Mouse (Mus musculus) limb, embryonic 14.5 days (tissue): ENCODE measurements around the gene Slc39a5. TPM values are rescaled to one million over a fixed set of nuclear protein-coding genes. Genes with fewer than 3 reads are reported as not detected.

Experiments used
- ATAC-seq: fragments of 200-750 bp; cut with Nextera tagmentation; 2 replicates; pipeline ENCODE4 v1.8.0; 2017; ENCODE audit warnings: low read depth, moderate number of reproducible peaks, moderate TSS enrichment; ENCODE audit not compliant: low FRiP score
- DNase-seq: peaks from one replicate; pipeline ENCODE4 v3.0.0-alpha.2; 2015; ENCODE audit warnings: low spot score
- H3K27ac ChIP-seq: fragments of 300-500 bp; sonication (generic); replicated peaks from 2 replicates; pipeline ENCODE4 v1.5.1; 2014; ENCODE audit warnings: low read depth, mild to moderate bottlenecking, low read length, moderate library complexity, mixed read lengths
- H3K27me3 ChIP-seq: fragments of 300-500 bp; sonication (generic); 2 replicates; pipeline ENCODE4 v1.6.1; 2014; ENCODE audit warnings: low read length, mixed read lengths; ENCODE audit not compliant: control insufficient read depth, insufficient read depth
- H3K36me3 ChIP-seq: fragments of 300-500 bp; sonication (generic); 2 replicates; pipeline ENCODE4 v1.6.1; 2014; ENCODE audit warnings: mild to moderate bottlenecking, low read length, moderate library complexity, mixed read lengths; ENCODE audit not compliant: control insufficient read depth, insufficient read depth
- H3K4me1 ChIP-seq: fragments of 300-500 bp; sonication (generic); 2 replicates; pipeline ENCODE4 v1.6.1; 2014; ENCODE audit warnings: antibody characterized with exemption, low read length, mixed read lengths; ENCODE audit not compliant: control insufficient read depth, insufficient read depth
- H3K4me2 ChIP-seq: fragments of 300-500 bp; sonication (generic); replicated peaks from 2 replicates; pipeline ENCODE4 v1.6.1; 2014; ENCODE audit warnings: low read depth, mild to moderate bottlenecking, low read length, moderate library complexity; ENCODE audit not compliant: severe bottlenecking
- H3K4me3 ChIP-seq: fragments of 300-500 bp; sonication (generic); replicated peaks from 2 replicates; pipeline ENCODE4 v1.5.1; 2014; ENCODE audit warnings: low read length
- H3K9ac ChIP-seq: fragments of 300-500 bp; sonication (generic); 2 replicates; pipeline ENCODE4 v1.6.1; 2014; ENCODE audit warnings: mild to moderate bottlenecking, low read depth, low read length, moderate library complexity; ENCODE audit not compliant: severe bottlenecking
- H3K9me3 ChIP-seq: fragments of 300-500 bp; sonication (generic); 2 replicates; pipeline ENCODE4 v1.6.1; 2016; ENCODE audit warnings: low read length; ENCODE audit not compliant: control insufficient read depth
- POLR2A ChIP-seq: fragments of 200-500 bp; IDR thresholded peaks from 2 replicates; pipeline ENCODE4 v1.8.0; 2012; ENCODE audit warnings: inconsistent platforms, mild to moderate bottlenecking, moderate library complexity, borderline replicate concordance; ENCODE audit not compliant: insufficient read depth, insufficient read length; ENCODE audit errors: extremely low read depth
- WGBS: fragments of 180-500 bp; shearing (Covaris S2); extraction: QIAGEN DNeasy Blood & Tissue Kit; methylation state at CpG from one replicate; pipeline ENCODE4 v1.1.7; 2014; 5-methylcytosine and 5-hydroxymethylcytosine counted together
- polyA plus RNA-seq, 2 experiments: library from polyadenylated mRNA; depleted of rRNA in 1 of 2; stranded (reverse) in 1 of 2; unstranded in 1 of 2; fragments of >200 nt; fragmentation: Nextera tagmentation in 1 of 2; extraction: Ambion mirVana in 1 of 2; gene quantifications; 2 replicates each; pipeline versions ENCODE4 v1.2.1 to v1.2.3; 2012 to 2014

Slc39a5 gene
- polyA plus RNA-seq, 2 experiments = 0.39 TPM; not detected in 1

- Histone ChIP-seq H3K4me1 (peaks cover 2% of the 10 kb centered on the region; the same call in 1 of the 2 replicates), H3K27me3 (no peaks in the 10 kb centered on the region), H3K9ac (no peak overlapping the region), H3K4me2 (no peak overlapping the region), H3K9me3 (no peaks in the 10 kb centered on the region), H3K27ac (no peak overlapping the region), H3K36me3 (peaks cover 64% of the 10 kb centered on the region), H3K4me3 (no peak overlapping the region)
- DNase-seq (no peak), ATAC-seq (no peak)
- WGBS = 63% methylated on average over 11 of the region's 11 CpGs
- TF ChIP-seq POLR2A = no peak
These were observed 4.9 kb downstream of the Slc39a5 start for GRCm38 (mm10) chr10:128396017-128396673.

- DNase-seq (no peak), ATAC-seq (no peak)
- no peak for TF ChIP-seq POLR2A
- peaks cover 96% of the 10 kb centered on the region for H3K36me3 ChIP-seq
- no peak overlapping the region for H3K4me2 ChIP-seq
- no peak overlapping the region for H3K9ac ChIP-seq
- no peaks in the 10 kb centered on the region for H3K9me3 ChIP-seq
- no peaks in the 10 kb centered on the region for H3K27me3 ChIP-seq
- no peak overlapping the region for H3K27ac ChIP-seq
- no peak overlapping the region for H3K4me3 ChIP-seq
- no peaks in the 10 kb centered on the region for H3K4me1 ChIP-seq
- WGBS = 81% methylated on average over 6 of the region's 6 CpGs
These were observed 9.2 kb downstream of the Slc39a5 start for GRCm38 (mm10) chr10:128391850-128392249.

GRCm38 (mm10) chr10:128390366-128390765 is 10.7 kb downstream of the Slc39a5 start:
- DNase-seq (no peak), ATAC-seq (no peak)
- Histone ChIP-seq H3K27me3 (no peaks in the 10 kb centered on the region), H3K27ac (no peak overlapping the region), H3K36me3 (peaks cover 97% of the 10 kb centered on the region), H3K4me2 (no peak overlapping the region), H3K9ac (no peak overlapping the region), H3K4me3 (no peak overlapping the region), H3K4me1 (no peaks in the 10 kb centered on the region), H3K9me3 (no peaks in the 10 kb centered on the region)
- no peak for TF ChIP-seq POLR2A
- 94% methylated on average over 12 of the region's 12 CpGs for WGBS

GRCm38 (mm10) chr10:128389570-128389969 is 11.5 kb downstream of the Slc39a5 start:
- Histone ChIP-seq H3K4me1 (no peaks in the 10 kb centered on the region), H3K4me2 (no peak overlapping the region), H3K9me3 (no peaks in the 10 kb centered on the region), H3K27me3 (no peaks in the 10 kb centered on the region), H3K9ac (no peak overlapping the region), H3K27ac (no peak overlapping the region), H3K36me3 (peaks cover 99% of the 10 kb centered on the region), H3K4me3 (no peak overlapping the region)
- no peak for TF ChIP-seq POLR2A
- WGBS = 81% methylated on average over 6 of the region's 6 CpGs
- DNase-seq (no peak), ATAC-seq (no peak)

GRCm38 (mm10) chr10:128388941-128389340 is 12.1 kb downstream of the Slc39a5 start:
- H3K36me3 ChIP-seq = peaks cover 98% of the 10 kb centered on the region
- H3K4me2 ChIP-seq = no peak overlapping the region
- no peak overlapping the region for H3K4me3 ChIP-seq
- WGBS = 91% methylated on average over 14 of the region's 14 CpGs
- no peaks in the 10 kb centered on the region for H3K4me1 ChIP-seq
- H3K27ac ChIP-seq = no peak overlapping the region
- ATAC-seq (no peak), DNase-seq (no peak)
- H3K9ac ChIP-seq = no peak overlapping the region
- no peak for TF ChIP-seq POLR2A
- H3K9me3 ChIP-seq = no peaks in the 10 kb centered on the region
- no peaks in the 10 kb centered on the region for H3K27me3 ChIP-seq
